Mouse (Mus musculus): ENCODE results near the gene Lrrc58.

Gene Lrrc58

DNA sequence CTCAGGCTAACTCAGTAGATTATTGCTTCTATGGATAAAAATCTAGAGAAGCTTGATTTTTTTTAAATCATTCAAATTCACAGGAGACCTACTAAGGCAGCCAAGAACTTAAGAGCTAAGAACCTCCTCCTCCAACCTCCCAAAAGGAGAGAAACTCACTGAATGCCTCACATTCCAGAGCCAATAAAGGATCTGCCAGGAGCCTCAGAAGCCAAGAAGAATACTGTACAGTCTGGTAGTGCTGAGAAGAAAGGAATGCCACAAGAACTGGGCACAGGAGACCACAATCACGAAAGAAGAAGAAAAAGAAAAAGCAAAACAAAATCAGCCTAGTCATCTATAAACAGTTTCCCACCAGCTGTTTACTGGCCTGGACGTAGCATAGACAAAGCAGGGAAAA is 60.8 kb downstream of the Lrrc58 start:
- no peak for DNase-seq (ENCODE audit: low spot score)

DNA sequence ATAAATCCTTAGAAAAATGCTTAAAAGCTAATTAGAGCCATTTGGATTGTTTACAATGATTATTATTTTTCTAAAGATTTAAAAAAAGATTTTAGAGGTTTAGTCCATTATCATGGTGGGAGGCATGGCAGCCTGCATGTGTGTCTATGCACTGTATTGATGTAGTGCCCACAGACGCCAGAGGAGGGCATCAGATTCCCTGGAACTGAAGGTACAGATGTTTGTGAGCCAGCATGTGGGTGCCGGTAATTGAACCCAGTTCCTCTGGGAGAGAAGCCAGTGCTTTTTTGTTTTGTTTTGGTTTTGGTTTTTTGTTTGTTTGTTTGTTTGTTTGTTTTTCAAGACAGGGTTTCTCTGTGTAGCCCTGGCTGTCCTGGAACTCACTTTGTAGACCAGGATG is 61.4 kb downstream of the Lrrc58 start:
- no peak for DNase-seq (ENCODE audit: low spot score)

DNA sequence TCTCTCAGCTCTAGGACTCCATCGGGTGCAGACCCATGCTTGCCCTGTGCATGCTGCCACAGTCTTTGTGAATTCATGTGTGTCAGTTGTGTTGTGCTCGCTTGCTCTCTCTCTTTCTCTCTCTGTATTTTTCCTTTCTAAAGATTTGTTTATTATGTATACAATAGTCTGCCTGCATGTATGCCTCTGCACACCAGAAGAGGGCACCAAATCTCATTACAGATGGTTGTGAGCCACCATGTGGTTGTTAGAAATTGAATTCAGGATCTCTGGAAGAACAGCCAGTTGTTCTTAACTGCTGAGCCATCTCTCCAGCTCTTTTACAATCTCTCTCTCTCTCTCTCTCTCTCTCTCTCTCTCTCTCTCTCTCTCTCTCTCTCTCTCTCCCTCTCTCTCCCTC is 66.7 kb downstream of the Lrrc58 start:
- DNase-seq (ENCODE audit: low spot score): no peak

DNA sequence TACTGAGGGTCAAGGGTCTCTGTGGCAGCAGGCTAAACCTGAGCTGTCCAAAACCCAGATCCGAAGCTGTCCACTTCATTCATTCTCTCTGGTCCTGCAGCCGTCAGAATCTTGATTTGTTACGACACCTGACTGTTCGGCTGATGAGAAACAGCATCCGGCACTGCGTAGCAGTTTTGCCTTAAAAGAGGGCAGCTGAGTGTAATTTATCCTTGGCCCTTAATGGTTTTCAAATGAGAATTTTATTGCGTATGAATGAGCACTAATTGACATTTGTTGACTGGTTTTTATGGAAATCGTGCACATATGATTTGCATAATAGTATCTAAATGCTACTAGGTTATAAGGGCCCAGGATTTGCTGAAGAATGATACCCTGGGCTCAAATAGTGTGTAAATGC is 69.1 kb downstream of the Lrrc58 start:
- no peak for DNase-seq (ENCODE audit: low spot score)
